Mouse (Mus musculus) heart, embryonic 15.5 days (tissue): ENCODE results near the gene Lrrc61. TPM values are rescaled to one million over a fixed set of nuclear protein-coding genes. Genes with fewer than 3 reads are reported as not detected.

ENCODE experiments used
- ATAC-seq: fragments of 200-750 bp; cut with Nextera tagmentation; replicated peaks from 2 replicates; pipeline ENCODE4 v1.8.0; 2017; ENCODE audit warnings: low read depth, moderate TSS enrichment; ENCODE audit not compliant: insufficient number of reproducible peaks, insufficient read depth, low FRiP score
- H3K27ac ChIP-seq: fragments of 300-500 bp; sonication (generic); 2 replicates; pipeline ENCODE4 v1.5.1; 2015; ENCODE audit warnings: mild to moderate bottlenecking, inconsistent platforms
- H3K27me3 ChIP-seq: fragments of 300-500 bp; sonication (generic); 2 replicates; pipeline ENCODE4 v1.6.1; 2015; ENCODE audit warnings: inconsistent platforms
- H3K36me3 ChIP-seq: fragments of 300-500 bp; sonication (generic); 2 replicates; pipeline ENCODE4 v1.6.1; 2015; ENCODE audit warnings: mild to moderate bottlenecking, inconsistent platforms
- H3K4me1 ChIP-seq: fragments of 300-500 bp; sonication (generic); replicated peaks from 2 replicates; pipeline ENCODE4 v1.6.1; 2015; ENCODE audit warnings: inconsistent platforms
- H3K4me2 ChIP-seq: fragments of 300-500 bp; sonication (generic); 2 replicates; pipeline ENCODE4 v1.6.1; 2015; ENCODE audit warnings: inconsistent platforms, mild to moderate bottlenecking, moderate library complexity
- H3K4me3 ChIP-seq: fragments of 300-500 bp; sonication (generic); 2 replicates; pipeline ENCODE4 v1.5.1; 2015; ENCODE audit warnings: mild to moderate bottlenecking, inconsistent platforms
- H3K9ac ChIP-seq: fragments of 300-500 bp; sonication (generic); 2 replicates; pipeline ENCODE4 v1.6.1; 2015; ENCODE audit warnings: mild to moderate bottlenecking, inconsistent platforms
- H3K9me3 ChIP-seq: fragments of 300-500 bp; sonication (generic); replicated peaks from 2 replicates; pipeline ENCODE4 v1.6.1; 2016; ENCODE audit warnings: inconsistent platforms
- WGBS: fragments of 180-500 bp; shearing (Covaris S2); methylation state at CpG from one replicate; pipeline ENCODE4 v1.1.7; 2015; ENCODE audit warnings: mixed read lengths; 5-methylcytosine and 5-hydroxymethylcytosine counted together
- polyA plus RNA-seq: library from polyadenylated mRNA; unstranded; fragments of >200 nt; fragmentation: Nextera tagmentation; extraction: Ambion mirVana; gene quantifications from 2 replicates; pipeline ENCODE4 v1.2.1, GENCODE M21; 2015

Lrrc61 gene
- polyA plus RNA-seq, 1 experiment from 2014 or later: 6.0 TPM

DNA sequence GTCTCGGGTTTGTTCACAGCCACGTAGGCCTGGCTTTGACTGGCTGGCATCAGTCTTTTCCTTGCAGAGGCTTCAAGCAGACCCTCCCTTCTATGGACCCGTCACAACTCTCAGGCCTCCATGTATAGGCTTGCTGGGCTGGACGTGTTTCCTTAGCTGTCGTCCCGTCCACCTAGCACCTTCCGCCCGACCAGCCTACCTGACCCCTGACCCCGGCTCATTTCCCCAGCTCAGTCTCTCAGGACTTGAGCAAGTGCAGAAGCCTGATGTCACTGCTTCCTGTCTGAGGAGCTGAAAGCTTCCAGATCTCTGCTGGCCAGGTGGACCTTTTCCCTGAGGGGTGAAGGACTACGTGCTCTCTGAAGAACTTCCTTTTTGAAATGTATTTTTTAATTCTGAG is 18.7 kb downstream of the Lrrc61 start:
- Histone ChIP-seq H3K4me2 (no peak overlapping the region), H3K9ac (no peak overlapping the region), H3K4me3 (no peak overlapping the region), H3K27me3 (no peaks in the 10 kb centered on the region), H3K27ac (peak overlapping the region; percentile 71), H3K9me3 (no peaks in the 10 kb centered on the region), H3K36me3 (no peaks in the 10 kb centered on the region), H3K4me1 (peaks cover 36% of the 10 kb centered on the region)
- 33% methylated on average over 10 of the region's 10 CpGs for WGBS
- no peak for ATAC-seq

- no peak overlapping the region for H3K9ac ChIP-seq
- H3K27ac ChIP-seq: peak overlapping the region; percentile 53
- ATAC-seq: no peak
- H3K9me3 ChIP-seq: no peaks in the 10 kb centered on the region
- WGBS: 54% methylated on average over 3 of the region's 3 CpGs
- H3K4me1 ChIP-seq: peaks cover 29% of the 10 kb centered on the region
- H3K36me3 ChIP-seq: no peaks in the 10 kb centered on the region
- H3K4me2 ChIP-seq: no peak overlapping the region
- H3K4me3 ChIP-seq: no peak overlapping the region
- no peaks in the 10 kb centered on the region for H3K27me3 ChIP-seq
Measured at GRCm38 (mm10) chr6:48573981-48574380, 19.4 kb downstream of the Lrrc61 start.

DNA sequence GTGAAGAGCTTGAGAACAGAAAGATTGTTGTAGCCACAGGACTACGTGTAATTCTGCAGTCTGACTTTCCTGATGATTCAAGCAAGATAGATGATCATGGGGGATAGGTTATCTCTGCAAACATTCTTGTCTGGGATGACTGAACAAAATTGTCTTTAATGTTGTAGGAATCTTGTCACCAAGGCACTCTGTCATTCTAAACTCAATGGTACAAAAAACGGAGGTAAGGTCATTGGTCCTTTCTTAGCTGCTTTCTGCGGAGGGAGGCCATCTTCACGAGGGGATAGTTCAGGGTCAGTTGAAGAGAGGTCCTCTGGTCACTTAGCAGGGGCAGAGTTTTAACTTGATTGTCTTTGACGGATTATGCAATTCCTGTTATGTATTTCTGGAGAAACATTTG is 24.1 kb downstream of the Lrrc61 start:
- H3K4me3 ChIP-seq: no peak overlapping the region
- H3K9ac ChIP-seq: no peak overlapping the region
- H3K4me2 ChIP-seq: no peak overlapping the region
- peak overlapping the region; percentile 81 for H3K27ac ChIP-seq
- H3K27me3 ChIP-seq: no peaks in the 10 kb centered on the region
- no peaks in the 10 kb centered on the region for H3K9me3 ChIP-seq
- H3K36me3 ChIP-seq: no peaks in the 10 kb centered on the region
- WGBS: 50% methylated on average over 5 of the region's 5 CpGs
- ATAC-seq: no peak
- H3K4me1 ChIP-seq: peaks cover 28% of the 10 kb centered on the region

DNA sequence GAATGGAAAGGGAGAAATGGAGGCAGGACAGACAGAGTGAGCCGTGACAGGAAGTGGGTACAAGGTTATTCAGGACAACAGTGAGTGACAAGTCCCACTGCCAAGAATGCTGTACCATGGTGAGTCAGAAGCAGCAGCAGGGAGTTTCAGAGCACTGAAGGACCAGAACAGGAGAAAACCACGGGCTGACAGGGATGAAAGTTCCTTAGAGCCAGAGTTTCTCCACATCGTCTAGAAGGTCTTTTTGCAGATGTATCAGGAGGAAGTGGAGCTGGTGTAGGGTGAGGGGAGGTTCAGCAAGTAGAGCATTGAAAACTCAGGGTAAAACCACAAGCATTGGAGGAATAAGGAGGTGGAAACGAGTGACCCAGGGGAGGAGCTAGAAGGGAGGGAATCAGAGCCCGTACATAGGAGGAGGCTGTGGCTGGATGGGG is 24.6 kb downstream of the Lrrc61 start:
- Histone ChIP-seq H3K27ac (peak overlapping the region; percentile 81), H3K9ac (no peak overlapping the region), H3K4me3 (no peak overlapping the region), H3K36me3 (no peaks in the 10 kb centered on the region), H3K4me2 (peak overlapping the region; percentile 45), H3K4me1 (peaks cover 24% of the 10 kb centered on the region), H3K27me3 (no peaks in the 10 kb centered on the region), H3K9me3 (no peaks in the 10 kb centered on the region)
- 6% methylated on average over 5 of the region's 5 CpGs for WGBS
- 0 out of 2 replicates have a peak, but pooled peaks have one; percentile 48 for ATAC-seq

- no peak overlapping the region for H3K4me3 ChIP-seq
- no peaks in the 10 kb centered on the region for H3K27me3 ChIP-seq
- H3K9me3 ChIP-seq: no peaks in the 10 kb centered on the region
- peak overlapping the region; percentile 68 for H3K27ac ChIP-seq
- peaks cover 24% of the 10 kb centered on the region for H3K4me1 ChIP-seq
- no peak overlapping the region for H3K4me2 ChIP-seq
- H3K36me3 ChIP-seq: no peaks in the 10 kb centered on the region
- 29% methylated on average over 3 of the region's 3 CpGs for WGBS
- ATAC-seq: peak; percentile 66
- no peak overlapping the region for H3K9ac ChIP-seq
Measured at GRCm38 (mm10) chr6:48581257-48581656, 26.7 kb downstream of the Lrrc61 start.

GRCm38 (mm10) chr6:48582037-48582436 is 27.4 kb downstream of the Lrrc61 start:
- 0 out of 2 replicates have a peak, but pooled peaks have one; percentile 19 for ATAC-seq
- WGBS: 59% methylated on average over 3 of the region's 3 CpGs
- no peak overlapping the region for H3K9ac ChIP-seq
- peak overlapping the region; percentile 12; the same call in 1 of the 2 replicates for H3K27ac ChIP-seq
- H3K4me3 ChIP-seq: no peak overlapping the region
- no peaks in the 10 kb centered on the region for H3K9me3 ChIP-seq
- H3K27me3 ChIP-seq: no peaks in the 10 kb centered on the region
- no peaks in the 10 kb centered on the region for H3K36me3 ChIP-seq
- H3K4me1 ChIP-seq: peaks cover 24% of the 10 kb centered on the region
- H3K4me2 ChIP-seq: no peak overlapping the region

DNA sequence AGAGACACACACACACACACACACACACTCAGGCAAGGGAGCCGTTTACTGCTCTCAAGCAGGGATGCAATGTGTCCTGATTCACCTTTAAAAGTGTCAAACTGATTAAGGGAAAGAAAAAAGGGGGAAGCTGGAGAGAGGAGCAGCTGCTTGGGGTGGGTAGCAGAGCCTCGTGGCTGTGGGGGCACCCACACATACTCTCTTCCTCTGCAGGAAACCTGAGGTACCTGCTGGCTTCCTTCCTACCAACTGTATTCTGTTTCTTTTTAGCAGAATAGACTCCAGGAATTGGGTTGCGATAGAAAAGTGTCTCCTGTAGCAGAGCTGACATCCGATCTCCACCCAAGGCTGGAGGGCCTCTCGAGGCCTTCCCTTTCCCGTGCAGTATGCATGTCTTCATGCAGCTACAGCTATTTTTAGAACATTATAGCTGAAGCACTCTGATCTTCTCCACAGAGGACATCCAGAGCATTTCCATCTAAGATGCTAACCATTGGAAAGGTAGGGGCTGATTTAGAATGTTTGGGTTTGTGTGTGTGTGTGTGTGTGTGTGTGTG is 34.7 kb downstream of the Lrrc61 start, which contains the start of gene Gm45021:
Gene Gm45021 (plus strand): TSS at position 417 of the 557 bp plus-strand sequence.
- Histone ChIP-seq H3K4me2 (peak within 1 kb of the TSS; percentile 4; the same call in 1 of the 2 replicates), H3K9me3 (no peaks in the 10 kb centered on the region), H3K4me3 (no peak within 1 kb of the TSS), H3K36me3 (no peaks in the 10 kb centered on the region), H3K27ac (peak within 1 kb of the TSS; percentile 78), H3K27me3 (no peaks in the 10 kb centered on the region), H3K9ac (no peak within 1 kb of the TSS), H3K4me1 (peaks cover 20% of the 10 kb centered on the region)
- ATAC-seq: no peak
- 14% methylated on average over 6 of the region's 6 CpGs for WGBS

DNA sequence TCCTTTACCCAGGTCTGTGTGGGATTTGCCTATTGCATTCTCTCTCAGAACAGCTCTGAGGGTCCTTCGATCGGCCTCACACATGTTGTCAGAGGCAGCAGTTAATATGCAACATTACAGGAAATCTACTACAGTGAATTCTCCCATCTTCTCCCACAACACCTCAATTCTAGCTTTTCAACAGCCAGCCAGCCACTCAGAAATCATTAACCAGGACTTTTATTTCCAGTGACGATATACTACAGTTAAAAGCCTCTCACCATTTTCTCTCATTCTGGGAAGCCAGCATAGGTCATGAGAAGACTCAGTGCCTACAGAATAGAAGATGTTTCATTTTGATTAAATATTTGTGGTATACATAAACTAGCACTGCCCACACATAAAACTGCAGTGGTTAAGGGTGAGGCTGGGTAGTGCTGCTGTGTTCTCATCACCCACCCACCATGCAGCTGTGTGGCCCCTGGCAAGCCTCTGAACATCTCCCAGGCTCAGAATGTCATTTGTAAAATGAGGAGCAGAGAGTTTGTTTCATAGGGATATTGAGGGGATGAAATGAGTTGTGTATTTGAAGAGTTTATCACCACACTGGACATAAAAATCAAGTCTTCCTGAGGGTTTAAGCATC is 36.7 kb downstream of the Lrrc61 start:
- no peak for ATAC-seq
- no peak overlapping the region for H3K4me3 ChIP-seq
- H3K27me3 ChIP-seq: no peaks in the 10 kb centered on the region
- H3K36me3 ChIP-seq: peaks cover 8% of the 10 kb centered on the region
- no peak overlapping the region for H3K4me2 ChIP-seq
- peaks cover 32% of the 10 kb centered on the region for H3K4me1 ChIP-seq
- peaks cover 3% of the 10 kb centered on the region; the same call in 1 of the 2 replicates for H3K9me3 ChIP-seq
- WGBS: 94% methylated on average over 3 of the region's 3 CpGs
- H3K27ac ChIP-seq: no peak overlapping the region
- H3K9ac ChIP-seq: no peak overlapping the region

- 88% methylated on average over 6 of the region's 6 CpGs for WGBS
- Histone ChIP-seq H3K9ac (no peak overlapping the region), H3K27me3 (no peaks in the 10 kb centered on the region), H3K27ac (no peak overlapping the region), H3K36me3 (peaks cover 13% of the 10 kb centered on the region), H3K9me3 (peaks cover 3% of the 10 kb centered on the region; the same call in 1 of the 2 replicates), H3K4me3 (no peak overlapping the region), H3K4me1 (peaks cover 32% of the 10 kb centered on the region), H3K4me2 (no peak overlapping the region)
- no peak for ATAC-seq
Measured at GRCm38 (mm10) chr6:48591871-48592270, 37.3 kb downstream of the Lrrc61 start.

DNA sequence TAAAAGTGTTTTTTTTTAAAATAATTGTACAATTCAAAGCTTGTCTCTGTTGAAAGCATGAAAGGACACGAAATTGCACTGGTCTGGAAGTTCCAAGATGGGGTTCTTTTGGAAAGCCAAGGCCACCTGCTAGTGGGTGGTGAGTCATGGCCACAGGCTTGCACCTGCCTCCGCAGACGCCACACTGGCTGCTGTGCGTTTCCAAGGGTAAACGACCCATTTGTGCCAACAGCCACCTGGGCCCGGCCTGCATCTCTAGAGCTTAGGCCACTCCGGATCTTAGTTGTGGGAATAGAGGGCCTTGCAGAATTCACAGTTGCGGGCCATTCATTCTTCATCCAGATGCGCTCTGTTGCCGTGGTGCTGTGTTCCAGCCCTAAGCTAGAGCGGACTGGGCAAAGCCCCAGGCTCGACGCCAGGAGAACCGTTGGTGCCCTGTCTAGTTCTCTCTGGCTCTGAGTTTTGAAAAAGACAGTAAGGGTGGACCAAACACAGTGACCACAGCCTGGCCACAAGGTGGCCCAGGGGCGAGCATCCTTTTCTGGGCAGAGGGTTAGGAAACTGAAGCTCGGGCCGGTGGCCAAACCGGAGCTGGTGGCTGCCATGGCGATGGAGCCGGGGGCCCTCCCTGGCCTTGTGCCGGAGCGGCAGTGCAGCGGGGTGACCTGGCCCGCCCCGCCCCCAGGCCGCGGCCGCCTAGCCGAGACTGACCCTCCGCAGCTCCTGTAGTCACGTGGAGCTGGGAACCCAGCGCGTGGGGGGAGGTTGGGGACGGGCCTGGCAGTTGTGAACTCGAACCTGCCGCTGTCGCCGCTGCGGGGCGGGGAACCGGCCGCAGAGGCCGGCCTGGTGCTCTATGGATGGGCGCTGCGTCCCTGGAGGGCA is 38.8 kb downstream of the Lrrc61 start, which contains the start of the genes Repin1 and Gm44965:
Gene Repin1 (plus strand): TSS at position 726 of the 885 bp plus-strand sequence.
Gene Gm44965 (plus strand): TSS at position 784 of the 885 bp plus-strand sequence.
- Histone ChIP-seq H3K27me3 (no peaks in the 10 kb centered on the region), H3K36me3 (peaks cover 29% of the 10 kb centered on the region), H3K4me2 (peak within 1 kb of the TSS; percentile 64), H3K27ac (peak within 1 kb of the TSS; percentile 92), H3K4me1 (peaks cover 32% of the 10 kb centered on the region), H3K9me3 (peaks cover 3% of the 10 kb centered on the region; the same call in 1 of the 2 replicates), H3K9ac (peak within 1 kb of the TSS; percentile 78), H3K4me3 (peak within 1 kb of the TSS; percentile 77)
- WGBS: 7% methylated on average over 45 of the region's 45 CpGs
- peak; percentile 92 for ATAC-seq
